Mouse (Mus musculus) bone marrow macrophage, adult 2 months (primary cell): Measurements from ENCODE around the gene Golim4.

ENCODE experiments used
- CTCF ChIP-seq: IDR thresholded peaks from 2 replicates; pipeline ENCODE4 v1.5.1; 2012; ENCODE audit warnings: low read depth, mild to moderate bottlenecking, low read length, moderate library complexity
- POLR2A ChIP-seq: IDR thresholded peaks from 2 replicates; pipeline ENCODE4 v1.6.1; 2012; ENCODE audit warnings: mild to moderate bottlenecking, low read depth, low read length, borderline replicate concordance

DNA sequence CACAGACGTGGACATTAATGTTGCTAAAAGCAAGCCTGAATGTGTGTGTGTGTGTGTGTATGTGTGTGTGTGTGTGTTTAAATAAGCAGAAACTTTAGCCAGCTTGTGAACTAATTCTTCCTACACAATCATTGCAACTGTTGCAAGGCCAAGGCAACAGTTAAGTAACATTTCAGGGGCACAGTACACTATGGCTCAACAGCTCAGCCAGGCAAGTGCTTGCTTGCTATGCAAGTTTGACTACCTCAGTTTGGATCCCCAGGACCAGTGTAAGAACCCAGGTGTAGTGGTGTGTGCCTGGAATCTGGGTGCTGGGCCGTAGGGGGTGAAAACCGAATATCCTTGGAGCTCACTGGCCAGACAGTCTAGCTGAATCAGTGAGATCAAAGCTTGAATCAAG lies 2.6 kb downstream of the Golim4 start:
- no peak for TF ChIP-seq POLR2A
- TF ChIP-seq CTCF = no peak
